Mouse (Mus musculus) forebrain, postnatal 0 days (tissue): ENCODE measurements around the gene Btbd2. TPM values are rescaled to one million over a fixed set of nuclear protein-coding genes. Genes with fewer than 3 reads are reported as not detected.

Source experiments
- ATAC-seq: fragments of 200-750 bp; cut with Nextera tagmentation; 2 replicates; pipeline ENCODE4 v1.8.0; 2017; ENCODE audit warnings: mild to moderate bottlenecking, moderate library complexity
- DNase-seq: peaks from one replicate; pipeline ENCODE4 v3.0.0-alpha.2; 2015
- H3K27ac ChIP-seq: fragments of 300-500 bp; sonication (generic); 2 replicates; pipeline ENCODE4 v1.5.1; 2014; ENCODE audit warnings: low read depth, mild to moderate bottlenecking, antibody characterized with exemption, low read length, moderate library complexity, mixed read lengths
- H3K27me3 ChIP-seq: fragments of 300-500 bp; sonication (generic); 2 replicates; pipeline ENCODE4 v1.6.1; 2014; ENCODE audit warnings: mild to moderate bottlenecking, low read length, mixed read lengths; ENCODE audit not compliant: insufficient read depth
- H3K36me3 ChIP-seq: fragments of 300-500 bp; sonication (generic); 2 replicates; pipeline ENCODE4 v1.6.1; 2014; ENCODE audit warnings: mild to moderate bottlenecking, moderate library complexity; ENCODE audit not compliant: insufficient read depth
- H3K4me1 ChIP-seq: fragments of 300-500 bp; sonication (generic); 2 replicates; pipeline ENCODE4 v1.6.1; 2014; ENCODE audit warnings: antibody characterized with exemption; ENCODE audit not compliant: insufficient read depth
- H3K4me2 ChIP-seq: fragments of 300-500 bp; sonication (generic); 2 replicates; pipeline ENCODE4 v1.6.1; 2014; ENCODE audit warnings: low read depth, mild to moderate bottlenecking, moderate library complexity
- H3K4me3 ChIP-seq: fragments of 300-500 bp; sonication (generic); 2 replicates; pipeline ENCODE4 v1.5.1; 2014; ENCODE audit warnings: low read depth, low read length, mixed read lengths
- H3K9ac ChIP-seq: fragments of 300-500 bp; sonication (generic); 2 replicates; pipeline ENCODE4 v1.6.1; 2014; ENCODE audit warnings: mild to moderate bottlenecking
- H3K9me3 ChIP-seq: fragments of 300-500 bp; sonication (generic); 2 replicates; pipeline ENCODE4 v1.6.1; 2016; ENCODE audit warnings: low read length
- CTCF ChIP-seq: sonication (generic); IDR thresholded peaks from 2 replicates; pipeline ENCODE4 v1.5.1; 2016; ENCODE audit warnings: antibody characterized with exemption, control low read depth, low read depth
- WGBS: fragments of 180-500 bp; shearing (Covaris S2); extraction: QIAGEN DNeasy Blood & Tissue Kit; methylation state at CpG from one replicate; pipeline ENCODE4 v1.1.7; 2014; 5-methylcytosine and 5-hydroxymethylcytosine counted together
- polyA plus RNA-seq: library from polyadenylated mRNA; unstranded; fragments of >200 nt; fragmentation: Nextera tagmentation; extraction: Ambion mirVana; gene quantifications from 2 replicates; pipeline ENCODE4 v1.2.1, GENCODE M21; 2015
- total RNA-seq: library from RNA; depleted of rRNA; stranded (reverse); fragments of >200 nt; gene quantifications from 2 replicates; pipeline ENCODE4 v1.2.3, GENCODE M21; 2014

Gene Btbd2
- total and polyA plus RNA-seq, 2 experiments from 2014 or later = 77.6 to 131 TPM

DNA sequence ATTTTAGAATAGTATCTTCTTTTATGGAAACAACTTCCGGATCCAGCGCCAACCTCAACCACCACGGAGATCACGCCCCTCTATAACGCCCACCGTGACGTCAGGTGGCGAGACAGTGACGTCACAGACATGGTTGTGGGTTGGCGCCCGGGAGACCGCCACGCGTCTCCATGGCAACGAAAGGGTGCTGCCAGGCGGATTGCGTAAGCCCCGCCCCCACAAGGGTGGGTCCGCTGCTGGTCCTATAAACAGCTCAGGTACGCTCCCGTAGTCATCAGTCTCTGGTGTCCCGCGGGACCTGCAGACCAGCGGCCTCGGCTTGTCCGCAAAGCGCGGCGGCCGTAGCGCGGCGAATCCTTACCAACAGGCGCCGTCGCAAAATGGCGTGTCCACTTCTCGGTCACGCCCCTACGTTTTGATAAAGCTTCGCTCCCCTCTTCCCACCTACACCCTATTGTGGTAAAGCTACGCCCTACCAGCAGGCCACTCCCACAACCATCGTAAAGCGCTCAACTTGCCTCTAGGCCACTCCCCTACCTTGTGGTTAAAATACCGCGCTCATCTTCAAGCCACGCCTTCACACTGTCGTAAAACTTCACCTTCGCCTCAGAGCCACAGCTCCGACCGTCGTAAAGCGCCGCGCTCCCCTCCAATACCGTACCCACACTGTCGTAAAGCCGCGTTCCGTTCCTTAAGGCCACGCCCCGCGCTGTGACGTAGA, 34.8 kb downstream of the Btbd2 start:
- Histone ChIP-seq H3K9me3 (no peaks in the 10 kb centered on the region), H3K27ac (peak overlapping the region; percentile 95), H3K27me3 (no peaks in the 10 kb centered on the region), H3K9ac (peak overlapping the region; percentile 87), H3K4me3 (peak overlapping the region; percentile 94), H3K4me1 (peaks cover 22% of the 10 kb centered on the region; the same call in 1 of the 2 replicates), H3K4me2 (peak overlapping the region; percentile 71), H3K36me3 (peaks cover 4% of the 10 kb centered on the region; the same call in 1 of the 2 replicates)
- whole genome bisulfite sequencing = under 1% methylated on average over 64 of the region's 64 CpGs
- TF ChIP-seq CTCF = no peak
- peak; percentile 96 for ATAC-seq
- DNase-seq = peak; percentile 100

DNA sequence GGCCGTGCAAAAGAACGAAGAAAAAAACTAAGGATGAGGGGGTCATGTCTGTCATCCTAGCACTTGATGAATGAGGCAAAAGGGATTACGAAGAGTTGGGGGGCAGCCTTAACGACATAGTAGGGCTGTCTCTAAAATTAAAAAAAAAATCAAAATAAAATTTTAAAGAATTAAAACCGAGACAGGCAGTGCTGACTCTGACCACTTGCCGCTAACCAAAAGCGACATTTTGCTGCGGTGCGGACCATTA, 35.3 kb downstream of the Btbd2 start:
- Histone ChIP-seq H3K36me3 (peaks cover under 1% of the 10 kb centered on the region; the same call in 1 of the 2 replicates), H3K27me3 (no peaks in the 10 kb centered on the region), H3K9me3 (no peaks in the 10 kb centered on the region), H3K4me3 (peak overlapping the region; percentile 94), H3K27ac (peak overlapping the region; percentile 95), H3K4me2 (peak overlapping the region; percentile 71), H3K9ac (peak overlapping the region; percentile 60), H3K4me1 (peaks cover 22% of the 10 kb centered on the region; the same call in 1 of the 2 replicates)
- ATAC-seq (no peak), DNase-seq (no peak)
- 2% methylated on average over 9 of the region's 9 CpGs for WGBS
- no peak for TF ChIP-seq CTCF

DNA sequence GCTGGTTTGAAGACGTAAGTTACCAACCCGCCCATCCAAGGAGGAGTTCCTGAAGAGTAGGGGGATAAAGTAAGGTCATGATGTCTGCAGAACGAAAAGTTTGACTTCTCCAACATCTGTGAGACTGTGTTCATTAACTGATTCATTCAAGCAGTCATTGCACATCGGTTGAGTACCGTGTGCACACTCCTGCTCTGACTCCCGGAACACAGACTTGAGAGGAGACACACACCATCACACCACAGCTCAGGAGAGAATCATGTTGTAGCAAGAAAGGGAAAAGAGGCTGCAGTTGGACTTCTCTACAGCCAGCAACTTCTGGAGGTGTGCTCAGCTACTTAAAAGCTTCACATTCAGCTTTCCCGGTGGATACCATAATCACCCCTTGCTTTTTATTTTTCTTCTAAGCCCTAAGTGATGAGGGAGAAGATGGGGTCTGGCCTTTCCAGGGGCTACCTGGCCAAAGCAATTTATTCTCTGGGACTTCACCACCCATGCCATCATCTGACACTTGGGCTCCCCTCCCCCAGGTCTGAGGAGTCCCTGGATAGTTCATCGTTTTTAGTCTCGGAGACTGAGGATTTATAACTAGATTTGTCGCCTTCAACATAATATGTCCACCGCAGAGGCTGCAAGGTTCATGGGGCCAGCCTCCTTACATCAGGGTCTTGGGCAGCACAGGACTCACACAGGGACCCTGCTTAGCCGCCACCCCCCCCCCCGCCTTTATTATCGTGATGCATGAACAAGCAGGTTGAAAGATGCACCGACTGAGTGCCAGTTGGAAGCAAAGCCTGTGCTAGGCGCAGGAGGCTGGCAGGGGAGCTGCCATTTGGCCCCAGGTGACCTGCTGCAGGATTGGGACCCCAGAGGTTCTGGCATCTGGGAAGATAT, 35.8 kb downstream of the Btbd2 start:
- no peak for DNase-seq
- H3K4me2 ChIP-seq = peak overlapping the region; percentile 71
- peak overlapping the region; percentile 95 for H3K27ac ChIP-seq
- no peak for TF ChIP-seq CTCF
- peak overlapping the region; percentile 94 for H3K4me3 ChIP-seq
- WGBS = 52% methylated on average over 16 of the region's 16 CpGs
- no peak for ATAC-seq
- H3K9me3 ChIP-seq = no peaks in the 10 kb centered on the region
- H3K4me1 ChIP-seq = peaks cover 22% of the 10 kb centered on the region; the same call in 1 of the 2 replicates
- H3K9ac ChIP-seq = peak overlapping the region; percentile 60
- H3K36me3 ChIP-seq = peaks cover 2% of the 10 kb centered on the region; the same call in 1 of the 2 replicates
- H3K27me3 ChIP-seq = no peaks in the 10 kb centered on the region

DNA sequence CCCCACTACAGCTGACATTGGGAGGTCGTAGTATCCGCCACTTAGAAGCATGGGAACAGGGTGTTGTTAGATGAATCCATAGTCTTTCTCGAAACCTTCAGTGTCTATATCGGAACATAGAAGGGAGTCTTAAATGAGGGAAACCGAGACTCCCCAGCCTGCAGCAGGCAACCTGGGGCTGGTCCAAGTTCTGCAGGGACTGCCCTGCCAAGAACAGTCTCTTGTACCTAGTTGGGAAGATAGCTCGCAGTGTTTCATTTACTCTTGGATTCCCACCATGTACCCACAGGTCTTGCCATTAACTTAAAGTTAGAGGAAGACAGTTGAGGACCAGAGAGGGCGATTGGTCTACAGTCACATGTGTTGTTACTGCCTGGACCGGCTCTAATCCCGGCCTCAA, 36.5 kb downstream of the Btbd2 start:
- 87% methylated on average over 9 of the region's 9 CpGs for WGBS
- ATAC-seq (no peak), DNase-seq (no peak)
- no peaks in the 10 kb centered on the region for H3K9me3 ChIP-seq
- H3K36me3 ChIP-seq = peaks cover 9% of the 10 kb centered on the region
- no peak for TF ChIP-seq CTCF
- H3K4me3 ChIP-seq = no peak overlapping the region
- H3K27ac ChIP-seq = no peak overlapping the region
- no peak overlapping the region for H3K9ac ChIP-seq
- H3K4me2 ChIP-seq = no peak overlapping the region
- peaks cover 22% of the 10 kb centered on the region; the same call in 1 of the 2 replicates for H3K4me1 ChIP-seq
- no peaks in the 10 kb centered on the region for H3K27me3 ChIP-seq

DNA sequence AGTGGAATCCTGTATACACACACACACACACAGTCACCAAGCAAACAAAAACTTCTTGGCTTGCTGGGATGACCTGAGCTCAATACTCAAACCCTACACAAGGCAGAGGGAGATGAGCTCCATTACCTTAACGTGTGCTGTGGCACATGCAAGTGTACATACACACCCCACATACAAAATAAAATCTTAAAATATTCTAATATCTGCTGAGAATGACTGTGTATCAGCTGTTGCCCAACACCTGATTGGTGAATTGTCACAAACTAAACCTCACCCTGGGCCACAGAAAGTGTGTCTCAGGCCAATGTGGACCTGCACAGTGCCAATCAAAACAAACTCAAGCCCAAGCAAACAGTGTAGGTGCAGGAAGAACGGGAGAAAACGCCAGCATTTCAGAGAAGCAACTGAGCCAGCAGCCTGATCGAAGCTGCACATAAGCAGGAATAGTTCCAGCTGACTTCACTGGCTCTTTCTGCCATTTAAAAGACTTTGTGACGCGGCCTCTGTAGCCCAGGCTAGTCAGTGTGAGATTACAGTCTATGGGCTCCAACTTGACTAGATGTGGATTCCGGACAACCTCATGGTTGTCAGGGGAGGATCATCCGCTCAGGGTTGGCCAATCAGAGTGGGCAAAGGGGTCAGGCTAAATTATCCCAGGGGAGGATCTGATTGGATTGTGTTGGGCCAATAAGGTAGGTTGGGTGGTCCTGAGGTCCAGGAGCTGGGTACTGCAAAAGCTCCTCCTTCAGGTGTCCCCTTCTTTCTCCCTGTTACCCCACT, 37.2 kb downstream of the Btbd2 start:
- ATAC-seq (no peak), DNase-seq (no peak)
- no peak overlapping the region for H3K27ac ChIP-seq
- H3K9ac ChIP-seq = no peak overlapping the region
- H3K4me1 ChIP-seq = peaks cover 22% of the 10 kb centered on the region; the same call in 1 of the 2 replicates
- WGBS = 39% methylated on average over 8 of the region's 8 CpGs
- H3K4me3 ChIP-seq = no peak overlapping the region
- H3K9me3 ChIP-seq = no peaks in the 10 kb centered on the region
- TF ChIP-seq CTCF = no peak
- peaks cover 16% of the 10 kb centered on the region for H3K36me3 ChIP-seq
- H3K27me3 ChIP-seq = no peaks in the 10 kb centered on the region
- no peak overlapping the region for H3K4me2 ChIP-seq

DNA sequence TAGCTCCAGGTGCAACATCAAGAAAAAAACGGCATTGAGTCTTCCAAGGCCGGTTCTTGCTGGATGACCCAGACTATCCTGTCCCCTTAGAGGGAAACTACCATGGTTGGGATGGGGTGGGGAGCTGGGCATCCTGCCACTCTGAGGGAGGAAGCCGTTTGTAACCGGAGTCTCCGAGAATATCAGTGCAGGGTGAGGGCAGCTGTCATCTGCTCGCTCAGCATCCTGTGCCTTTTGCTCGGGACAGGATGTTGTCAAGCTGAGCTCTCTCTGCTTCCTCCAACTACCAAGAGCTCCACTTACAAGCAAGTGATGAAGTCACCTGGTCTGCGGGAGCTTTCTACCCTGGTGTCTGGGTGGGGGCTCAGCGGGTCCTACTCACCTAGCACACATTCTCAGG, 38.7 kb downstream of the Btbd2 start:
- peaks cover 8% of the 10 kb centered on the region; the same call in 1 of the 2 replicates for H3K4me1 ChIP-seq
- no peak overlapping the region for H3K4me3 ChIP-seq
- H3K27ac ChIP-seq = no peak overlapping the region
- H3K9ac ChIP-seq = no peak overlapping the region
- no peaks in the 10 kb centered on the region for H3K9me3 ChIP-seq
- no peak for TF ChIP-seq CTCF
- H3K4me2 ChIP-seq = no peak overlapping the region
- no peaks in the 10 kb centered on the region for H3K27me3 ChIP-seq
- DNase-seq (no peak), ATAC-seq (no peak)
- peaks cover 29% of the 10 kb centered on the region for H3K36me3 ChIP-seq
- 86% methylated on average over 9 of the region's 9 CpGs for WGBS
